Mouse (Mus musculus): ENCODE measurements around the gene Lgi2. TPM values are rescaled to one million over a fixed set of nuclear protein-coding genes. Genes with fewer than 3 reads are reported as not detected.

Lgi2 gene
- polyA plus RNA-seq, 1 experiment from 2014 or later, result 1.4 TPM

DNA sequence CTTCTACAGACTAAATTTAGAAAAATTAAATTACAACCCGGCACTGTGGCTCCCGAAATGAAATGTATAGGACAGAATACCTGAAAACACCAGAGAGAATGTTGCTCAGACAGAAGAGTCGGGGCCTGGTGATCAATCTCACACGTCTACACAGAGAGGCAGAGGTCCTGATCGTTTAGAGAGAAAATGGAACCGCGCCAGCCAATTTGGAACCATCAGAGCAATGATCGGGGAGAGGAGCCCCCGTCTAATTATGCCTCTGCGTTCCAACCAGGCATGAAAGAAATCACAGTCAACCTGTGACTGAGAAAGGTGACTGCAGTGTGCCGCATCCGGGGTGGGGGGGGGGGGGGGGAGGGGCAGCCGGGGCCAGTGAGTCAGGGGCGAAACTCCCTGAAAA, 70.6 kb downstream of the Lgi2 start:
- no peak for ATAC-seq (ENCODE audit: insufficient read depth, low FRiP score, low TSS enrichment)
- DNase-seq (ENCODE audit: low spot score), result no peak
- 80% methylated on average over 11 of the region's 14 CpGs for WGBS

GRCm38 (mm10) chr5:52491496-52491895, 74.8 kb downstream of the Lgi2 start:
- ATAC-seq (ENCODE audit: insufficient read depth, low FRiP score, low TSS enrichment), result no peak
- no peak for DNase-seq (ENCODE audit: low spot score)
- WGBS, result 90% methylated on average over 6 of the region's 6 CpGs
- H3K27me3 ChIP-seq (ENCODE audit: control insufficient read depth, insufficient read depth, low read length), result no peaks in the 10 kb centered on the region
- no peak overlapping the region for H3K27ac ChIP-seq (ENCODE audit: low read depth, low read length)
- H3K4me2 ChIP-seq (ENCODE audit: low read depth), result no peak overlapping the region
- no peak overlapping the region for H3K4me3 ChIP-seq (ENCODE audit: low read depth, low read length)
- H3K9me3 ChIP-seq (ENCODE audit: control insufficient read depth, low read length), result no peaks in the 10 kb centered on the region
- H3K4me1 ChIP-seq (ENCODE audit: control insufficient read depth, insufficient read depth, low read length), result no peaks in the 10 kb centered on the region
- no peak overlapping the region for H3K9ac ChIP-seq (ENCODE audit: low read length)
- H3K36me3 ChIP-seq (ENCODE audit: control insufficient read depth, insufficient read depth, low read length), result no peaks in the 10 kb centered on the region

More for the DNA sequence above, 70.6 kb downstream of the Lgi2 start:
- Histone ChIP-seq H3K4me1 (ENCODE audit: control insufficient read depth, insufficient read depth, low read length) (no peaks in the 10 kb centered on the region), H3K27ac (ENCODE audit: low read depth, low read length) (no peak overlapping the region), H3K4me2 (ENCODE audit: low read depth) (no peak overlapping the region), H3K9me3 (ENCODE audit: control insufficient read depth, low read length) (no peaks in the 10 kb centered on the region), H3K27me3 (ENCODE audit: control insufficient read depth, insufficient read depth, low read length) (no peaks in the 10 kb centered on the region), H3K9ac (ENCODE audit: low read length) (no peak overlapping the region), H3K4me3 (ENCODE audit: low read depth, low read length) (no peak overlapping the region), H3K36me3 (ENCODE audit: control insufficient read depth, insufficient read depth, low read length) (no peaks in the 10 kb centered on the region)

DNA sequence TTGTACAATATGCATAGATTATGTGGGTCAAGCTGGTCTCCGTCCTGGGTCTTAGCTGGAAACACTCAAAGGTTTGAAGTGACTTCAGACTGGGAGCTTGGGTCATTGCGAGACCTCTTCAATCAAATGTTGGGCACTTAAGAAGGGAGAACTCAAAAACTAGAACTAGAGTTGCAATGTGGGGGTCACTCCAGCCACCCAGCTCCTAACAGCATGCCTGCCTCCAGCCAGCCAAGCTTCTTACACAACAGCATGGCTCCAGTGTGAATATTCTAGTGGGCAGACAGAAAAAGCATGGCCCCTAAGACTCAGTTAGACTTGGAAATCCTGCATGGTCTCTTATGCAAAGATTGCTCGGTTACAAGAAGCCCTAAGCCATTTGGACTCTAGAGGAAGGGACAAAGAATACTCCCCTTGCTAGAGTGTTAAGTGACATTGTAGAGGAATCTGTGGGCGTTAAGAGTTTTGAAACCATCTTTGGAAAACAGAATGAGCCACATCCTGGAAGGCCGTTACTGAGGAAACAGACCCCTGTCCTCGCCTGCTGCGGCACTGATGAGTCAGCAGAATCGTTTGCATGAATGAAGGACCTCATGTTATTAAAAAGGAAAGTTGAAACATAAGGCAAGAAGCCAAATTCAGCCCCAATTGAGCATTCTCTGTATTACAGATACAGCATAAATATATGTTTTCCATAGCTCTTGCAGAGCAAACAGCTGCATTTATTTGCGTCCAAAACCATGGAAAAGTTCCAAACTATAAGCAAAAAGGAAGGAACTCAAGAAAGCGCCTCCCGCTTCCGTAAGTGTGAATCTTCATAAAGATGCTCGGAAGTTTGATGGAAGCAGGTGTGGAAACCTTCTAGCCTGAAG, 78.5 kb downstream of the Lgi2 start:
- H3K27me3 ChIP-seq (ENCODE audit: control insufficient read depth, insufficient read depth, low read length), result no peaks in the 10 kb centered on the region
- 86% methylated on average over 13 of the region's 13 CpGs for WGBS

More for the DNA sequence above, 78.5 kb downstream of the Lgi2 start:
- Histone ChIP-seq H3K4me2 (ENCODE audit: low read depth) (no peak overlapping the region), H3K36me3 (ENCODE audit: control insufficient read depth, insufficient read depth, low read length) (no peaks in the 10 kb centered on the region), H3K9ac (ENCODE audit: low read length) (no peak overlapping the region), H3K9me3 (ENCODE audit: control insufficient read depth, low read length) (no peaks in the 10 kb centered on the region), H3K27ac (ENCODE audit: low read depth, low read length) (no peak overlapping the region), H3K4me3 (ENCODE audit: low read depth, low read length) (no peak overlapping the region), H3K4me1 (ENCODE audit: control insufficient read depth, insufficient read depth, low read length) (no peaks in the 10 kb centered on the region)
- ATAC-seq (ENCODE audit: insufficient read depth, low FRiP score, low TSS enrichment) (no peak), DNase-seq (ENCODE audit: low spot score) (no peak)

Other genes starting within 250 kb of the Lgi2 start
- 0.39 and 0.68 TPM in 2 replicates for gene Sod3, start 202.7 kb downstream of the Lgi2 start, polyA plus RNA-seq (2014; fragmentation: Nextera tagmentation; extraction: Ambion mirVana)
- 2.2 and 2.3 TPM in 2 replicates for gene Ccdc149, start 94.9 kb downstream of the Lgi2 start, polyA plus RNA-seq (2014; fragmentation: Nextera tagmentation; extraction: Ambion mirVana)
- 8.7 and 9.0 TPM in 2 replicates for gene Sepsecs, start 103.2 kb upstream of the Lgi2 start, polyA plus RNA-seq (2014; fragmentation: Nextera tagmentation; extraction: Ambion mirVana)
- gene Pi4k2b, start 175.1 kb upstream of the Lgi2 start, polyA plus RNA-seq (2014; fragmentation: Nextera tagmentation; extraction: Ambion mirVana), result 22.4 and 24.5 TPM in 2 replicates
- gene Zcchc4, start 208.9 kb upstream of the Lgi2 start, polyA plus RNA-seq (2014; fragmentation: Nextera tagmentation; extraction: Ambion mirVana), result 15.0 and 16.3 TPM in 2 replicates